Mouse (Mus musculus) ES-Bruce4 (cell line): Measurements from ENCODE around the gene Tmem120b.
A peak's percentile ranks its signal among the peaks of the same experiment; 100 is the strongest.

Experiments
- CTCF ChIP-seq: IDR thresholded peaks from one replicate; pipeline ENCODE4 v1.8.1; 2011; ENCODE audit warnings: low read depth, low read length
- EP300 ChIP-seq: IDR thresholded peaks from 2 replicates; pipeline ENCODE4 v1.6.1; 2011; ENCODE audit warnings: low read depth, low read length; ENCODE audit not compliant: insufficient read depth
- POLR2A ChIP-seq: IDR thresholded peaks from one replicate; pipeline ENCODE4 v1.8.1; 2011; ENCODE audit warnings: low read length; ENCODE audit not compliant: insufficient read depth

DNA sequence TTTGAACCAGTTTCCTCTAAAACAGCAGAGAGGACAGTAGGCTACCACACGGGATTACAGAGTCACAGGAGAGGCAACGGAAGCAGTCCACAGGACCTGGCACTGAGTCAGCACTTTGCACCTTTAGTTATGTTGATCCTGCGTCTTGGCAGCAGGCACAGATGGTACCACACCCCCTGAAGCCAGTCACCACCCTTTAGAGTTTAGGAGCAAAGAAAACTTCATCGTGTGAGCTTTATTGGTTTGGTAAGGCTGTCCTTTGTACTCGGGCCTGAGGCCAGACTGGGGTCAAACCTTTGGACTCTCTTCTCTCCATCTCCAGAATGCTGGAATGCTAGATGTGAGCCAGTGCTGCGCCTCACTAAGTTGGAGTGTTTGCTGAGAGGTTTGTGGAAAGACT, 32.7 kb upstream of the Tmem120b start:
- TF ChIP-seq EP300 (peak; percentile 85), CTCF (no peak), POLR2A (no peak)
